Mouse (Mus musculus) olfactory bulb, adult 2 months (tissue): ENCODE measurements around the gene Tsen2.

Source experiments
- CTCF ChIP-seq: fragments of 200-500 bp; IDR thresholded peaks from 2 replicates; pipeline ENCODE4 v1.5.1; 2012; ENCODE audit warnings: low read depth, mild to moderate bottlenecking, low read length, moderate library complexity; ENCODE audit not compliant: insufficient read depth
- POLR2A ChIP-seq: fragments of 200-500 bp; IDR thresholded peaks from 2 replicates; pipeline ENCODE4 v1.6.1; 2012; ENCODE audit warnings: mild to moderate bottlenecking, low read depth, low read length, moderate library complexity; ENCODE audit not compliant: insufficient read depth

DNA sequence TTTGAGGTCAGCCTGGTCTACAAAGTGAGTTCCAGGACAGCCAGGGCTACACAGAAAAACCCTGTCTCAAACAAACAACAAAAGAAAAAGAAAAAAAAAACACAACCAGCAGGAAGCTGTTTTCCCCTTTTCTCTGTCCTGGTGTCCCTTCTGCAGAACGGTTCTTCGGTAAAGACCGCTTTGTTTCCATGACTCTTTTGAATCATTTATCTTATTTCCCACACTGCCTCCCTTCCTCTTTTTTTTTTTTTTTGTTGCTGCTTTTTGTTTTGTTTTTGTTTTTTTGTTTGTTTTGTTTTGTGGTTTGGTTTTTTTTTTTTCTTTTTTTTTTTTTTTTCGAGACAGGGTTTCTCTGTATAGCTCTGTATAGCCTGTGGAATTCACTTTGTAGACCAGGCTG lies 48.8 kb downstream of the Tsen2 start:
- TF ChIP-seq CTCF (no peak), POLR2A (no peak)
